Mouse (Mus musculus) regulatory T cell (primary cell): ENCODE data around the gene Tubgcp2.

Experiments
- in situ Hi-C: fragments of 300-600 bp; cut with MboI, MseI; formaldehyde crosslinking; loops from one replicate; pipeline ENCODE4 v1.15.1; 2025; ENCODE audit warnings: high pct_unique_total_duplicates

The Tubgcp2 gene

DNA sequence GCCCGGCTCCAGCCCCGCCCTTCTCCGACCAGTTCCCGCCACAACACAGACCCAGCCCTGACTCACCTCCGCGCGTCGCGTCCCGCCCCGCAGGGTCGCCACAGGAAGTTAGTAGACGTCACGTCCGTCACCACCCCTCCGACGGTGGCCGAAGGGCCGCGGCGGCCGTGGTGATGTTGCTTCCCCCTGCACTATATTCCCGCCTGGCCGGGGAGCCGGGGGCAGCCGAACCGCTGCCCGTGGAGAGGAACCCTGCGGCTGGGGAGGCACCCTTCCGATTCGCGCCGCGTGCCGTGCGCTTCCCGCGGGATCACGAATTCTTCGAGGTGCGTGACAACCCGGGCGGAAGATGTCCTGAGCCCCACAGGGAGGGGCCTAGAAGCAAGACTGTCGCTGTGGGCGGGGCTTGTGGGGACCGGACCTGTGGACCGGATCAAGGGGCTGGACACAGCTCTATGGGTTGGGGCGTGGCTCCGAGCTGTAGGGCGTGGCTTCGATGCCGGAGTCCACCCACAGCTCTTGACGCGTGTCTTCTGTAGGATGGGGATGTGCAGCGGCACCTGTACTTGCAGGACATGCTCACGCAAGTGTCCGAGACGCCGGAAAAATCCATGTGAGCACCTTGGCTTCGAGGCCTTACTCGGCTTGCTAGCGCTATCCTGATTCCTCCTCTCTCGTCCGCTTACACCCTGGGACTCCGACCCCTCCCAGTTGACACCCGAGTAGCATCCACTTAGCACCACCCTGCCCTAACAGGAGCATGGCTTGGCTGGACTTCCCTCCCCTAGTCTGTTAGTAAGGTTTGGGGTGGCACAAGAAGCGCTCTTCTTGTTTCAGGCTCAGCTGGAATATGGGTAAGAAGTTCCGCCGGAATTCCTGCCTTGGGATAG, at the start of gene Tubgcp2, which contains the start of gene Zfp511:
Gene Tubgcp2 (minus strand): TSS at position 389 of the 890 bp plus-strand sequence.
Gene Zfp511 (plus strand): TSS at position 111 of the 890 bp plus-strand sequence.
- in situ Hi-C loops, result loop anchor here (5.0 kb wide), 3 partner anchors 44 to 86 kb away; partner anchors contain the start of gene Adam8

DNA sequence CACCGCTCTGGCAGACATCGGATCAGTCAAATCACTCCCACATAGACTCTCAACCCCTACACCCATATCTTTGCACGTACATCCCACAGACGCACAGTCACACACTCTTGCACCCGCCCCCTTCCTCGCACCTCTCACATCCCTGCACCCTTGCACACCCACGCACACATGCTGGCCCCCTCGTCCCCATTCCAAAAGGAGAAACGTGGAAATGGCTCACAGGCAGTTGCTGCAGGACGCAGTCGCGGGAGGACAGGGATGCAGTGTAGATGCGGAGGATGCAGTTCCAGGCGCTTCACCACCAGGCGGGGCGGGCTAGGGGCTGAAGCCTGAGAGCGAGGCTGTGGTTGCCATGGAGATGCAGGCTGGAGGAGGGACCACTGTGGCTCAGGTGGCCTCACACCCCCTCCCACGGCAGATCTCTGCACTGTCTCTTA, 45.8 kb upstream of the Tubgcp2 start, which contains the start of gene Caly:
Gene Caly (minus strand): TSS at position 307 of the 437 bp plus-strand sequence.
- in situ Hi-C loops, result loop anchor here (5.0 kb wide), 1 partner anchor 60 kb away; no protein-coding TSS in a partner anchor

DNA sequence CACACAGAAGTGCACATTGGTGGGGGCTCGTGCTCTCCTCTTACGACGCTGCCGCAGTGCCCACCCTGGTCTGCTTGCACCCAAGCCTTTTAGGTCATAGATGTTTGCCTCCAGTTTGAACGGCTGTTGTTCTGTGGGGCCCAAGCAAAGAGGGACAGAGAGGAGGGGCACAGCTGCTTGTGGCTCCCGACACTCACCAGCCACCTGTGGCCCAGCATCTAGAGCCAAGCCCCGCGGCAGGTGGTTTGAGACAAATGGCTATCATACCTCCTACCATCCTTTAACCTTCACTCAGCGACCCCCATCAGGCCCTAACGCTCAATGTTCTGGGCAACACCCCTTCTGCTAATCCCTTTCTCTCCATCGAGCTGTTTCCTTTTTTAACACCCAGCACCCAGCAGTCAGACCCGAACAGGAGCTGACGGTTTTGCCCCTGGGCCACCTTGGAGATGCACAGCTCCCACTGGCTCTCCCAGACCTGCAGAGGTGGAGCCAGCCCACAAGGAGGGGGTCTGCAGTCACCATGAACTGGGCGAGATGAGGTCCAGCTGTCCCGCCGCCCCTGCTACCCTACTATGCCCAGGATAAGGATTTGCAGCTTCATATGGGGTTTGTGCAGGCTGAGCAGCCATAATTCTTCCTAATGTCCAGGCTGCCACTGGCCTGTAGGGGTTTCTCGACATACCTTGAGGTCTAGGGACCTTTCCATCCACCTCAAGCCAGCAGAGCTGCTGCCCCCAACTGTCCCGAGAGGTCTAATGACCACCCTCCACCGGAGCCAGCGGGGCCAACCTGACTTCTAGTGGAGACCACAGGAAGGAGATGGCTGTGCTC, 45.2 kb upstream of the Tubgcp2 start:
- in situ Hi-C loops, result loop anchor here (5.0 kb wide), 1 partner anchor 61 kb away; no protein-coding TSS in a partner anchor

DNA sequence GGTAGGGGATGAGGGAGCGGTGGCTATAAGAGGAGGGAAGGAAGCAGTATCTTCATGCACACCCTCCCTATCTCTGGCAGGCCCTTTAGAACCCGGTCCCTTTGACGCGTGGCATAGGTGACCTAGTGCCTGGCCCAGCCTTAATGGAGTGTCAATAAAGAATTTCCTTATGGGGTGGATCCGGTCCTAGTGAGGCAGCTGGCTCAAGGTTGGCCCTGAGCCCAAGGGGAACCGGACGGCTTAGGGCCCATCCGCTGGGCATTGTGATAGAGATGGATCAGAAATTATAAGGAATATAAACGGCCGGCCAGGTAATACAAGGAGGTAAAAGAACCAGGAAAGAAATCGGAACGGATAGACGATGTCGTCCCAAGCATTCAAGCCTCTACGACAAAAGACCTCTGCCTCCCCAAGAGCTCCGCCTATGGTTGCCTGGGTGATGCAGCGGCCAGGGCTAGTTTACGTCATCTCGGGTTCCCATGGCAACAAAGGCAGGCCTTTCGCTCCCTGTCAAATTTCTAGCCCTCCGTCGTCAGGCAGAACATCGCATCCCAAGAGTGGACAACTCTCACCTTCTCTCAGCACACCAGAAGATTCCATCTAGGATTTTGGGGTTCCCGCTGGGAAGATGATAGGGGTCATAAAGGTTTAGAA, 44.2 kb upstream of the Tubgcp2 start:
- in situ Hi-C loops, result loop anchor here (5.0 kb wide), 1 partner anchor 62 kb away; no protein-coding TSS in a partner anchor

DNA sequence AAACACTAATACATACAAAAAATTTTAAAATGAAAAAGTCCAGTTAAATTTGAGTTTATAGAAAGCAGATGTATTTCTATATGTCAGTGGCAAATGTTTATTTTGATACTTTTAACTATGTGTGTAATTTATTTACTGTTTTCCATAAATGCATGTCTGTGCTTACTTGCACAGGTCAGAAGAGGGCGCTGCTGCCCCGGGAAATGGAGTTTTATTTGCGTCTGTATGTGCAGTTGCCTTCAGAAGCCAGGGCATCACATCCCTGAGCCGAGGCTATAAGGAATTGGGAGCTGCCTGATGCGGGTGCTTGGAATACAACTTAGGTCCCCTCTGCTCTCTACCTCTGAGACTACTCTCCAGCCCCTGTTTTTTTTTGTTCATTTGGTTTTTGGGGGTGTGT, 42.2 kb upstream of the Tubgcp2 start:
- in situ Hi-C loops, result no loop called here

DNA sequence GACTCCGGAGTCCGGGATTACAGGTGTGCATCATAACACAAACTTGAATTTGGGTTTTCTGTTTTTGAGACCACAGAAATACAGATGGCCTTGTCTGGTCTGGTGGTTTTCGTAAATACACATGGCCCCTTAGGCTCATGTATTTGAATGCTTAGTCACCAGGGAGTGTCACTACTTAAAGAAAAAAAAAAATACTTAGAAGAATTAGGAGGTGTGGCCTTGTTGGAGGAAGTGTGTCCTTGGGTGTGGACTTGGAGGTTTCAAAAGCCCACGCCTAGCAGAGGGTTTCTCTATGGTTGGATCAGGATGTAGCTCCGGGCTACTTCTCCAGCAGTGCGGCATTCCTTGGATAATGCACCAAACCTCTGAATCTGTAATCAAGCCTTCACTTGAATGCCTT, 41.2 kb upstream of the Tubgcp2 start:
- in situ Hi-C loops, result no loop called here

DNA sequence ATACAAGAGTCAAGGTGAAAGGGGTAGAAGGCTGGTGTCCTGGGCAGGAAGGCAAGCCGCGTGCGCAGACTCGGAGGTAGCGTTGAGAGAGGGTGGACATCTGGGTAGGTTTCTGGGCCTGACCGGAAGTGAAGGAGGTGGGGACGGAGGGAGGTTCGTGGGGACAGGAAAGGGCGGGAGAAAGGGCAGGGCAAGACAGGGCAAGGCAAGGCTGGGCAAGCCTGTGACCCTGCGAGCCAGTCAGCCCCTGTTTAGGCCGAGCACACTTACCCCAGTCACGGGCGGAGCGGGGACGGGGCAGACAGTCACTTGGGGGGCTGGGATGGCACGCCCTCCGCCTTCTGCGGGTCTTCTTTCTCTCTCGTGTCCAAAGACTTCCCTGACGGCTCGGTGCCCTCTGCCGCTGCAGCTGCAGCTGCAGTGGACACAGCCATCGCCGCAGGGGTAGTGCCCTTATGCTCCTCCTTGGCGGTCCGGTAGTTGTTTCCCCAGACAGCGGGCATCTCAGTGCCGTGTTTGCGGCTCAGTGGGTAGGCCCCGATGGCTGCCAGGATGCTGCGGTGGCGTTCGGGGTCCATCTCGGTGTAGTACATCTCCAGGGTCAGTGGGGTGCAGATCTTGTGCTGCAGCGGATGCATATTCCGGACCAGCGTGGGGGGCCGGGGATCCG, 33.7 kb upstream of the Tubgcp2 start:
- in situ Hi-C loops, result no loop called here

DNA sequence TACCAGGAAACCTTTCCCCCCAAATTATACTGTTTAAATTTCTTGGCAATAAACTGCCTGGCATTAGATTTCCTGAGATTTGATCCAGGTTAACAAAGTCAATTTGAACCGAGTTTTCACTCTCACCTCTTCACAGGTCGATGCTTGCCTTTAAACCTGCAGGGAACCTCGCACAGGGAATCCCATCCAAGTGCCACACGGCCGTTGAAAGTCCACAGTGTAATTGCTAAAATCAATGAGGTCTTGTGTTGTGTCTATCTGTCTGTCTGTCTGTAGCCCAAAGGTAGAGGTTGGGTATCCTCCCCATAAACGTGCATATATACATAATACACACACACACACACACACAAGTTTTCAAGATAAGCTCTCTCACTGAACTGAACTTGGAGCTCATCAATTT, 30.9 kb upstream of the Tubgcp2 start:
- in situ Hi-C loops, result no loop called here

DNA sequence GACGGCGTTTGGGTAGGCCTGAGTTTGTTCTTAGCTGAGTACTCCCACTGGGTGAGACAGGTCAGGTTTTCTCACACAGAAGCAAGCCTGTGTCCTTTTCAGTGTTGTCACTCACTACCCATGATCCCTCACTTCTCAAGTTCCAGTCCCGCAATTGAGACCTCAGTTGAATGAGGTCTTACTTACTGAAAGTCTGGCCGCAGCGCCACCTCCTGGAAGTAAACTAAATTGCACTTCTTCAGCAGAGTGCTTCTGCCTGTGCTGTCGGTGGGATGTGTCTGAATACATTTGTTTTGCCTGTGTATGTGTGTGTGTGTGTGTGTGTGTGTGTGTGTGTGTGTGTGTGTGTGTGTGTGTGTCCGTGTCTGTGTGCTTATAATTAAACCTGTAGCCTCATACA, 26.6 kb upstream of the Tubgcp2 start:
- in situ Hi-C loops, result no loop called here

DNA sequence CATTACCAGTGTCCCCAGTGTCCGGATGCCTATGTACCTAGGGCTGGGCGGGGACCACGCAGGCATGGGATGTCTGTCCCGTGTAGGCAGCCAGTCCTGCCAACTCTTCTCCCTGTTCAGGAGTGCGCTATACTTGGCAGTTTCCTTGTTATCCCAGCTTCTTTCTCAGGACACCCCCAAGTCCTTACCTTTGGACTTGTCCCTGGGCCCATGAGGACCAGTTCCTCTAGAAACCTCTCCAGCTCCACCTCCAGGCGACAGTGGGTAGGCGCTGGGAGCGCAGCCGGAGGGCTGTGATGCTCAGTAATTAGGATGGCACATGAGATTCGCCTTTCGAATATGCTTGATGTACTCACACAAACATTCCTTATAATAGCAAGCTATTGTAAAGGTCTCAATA, 25.8 kb upstream of the Tubgcp2 start:
- in situ Hi-C loops, result no loop called here

DNA sequence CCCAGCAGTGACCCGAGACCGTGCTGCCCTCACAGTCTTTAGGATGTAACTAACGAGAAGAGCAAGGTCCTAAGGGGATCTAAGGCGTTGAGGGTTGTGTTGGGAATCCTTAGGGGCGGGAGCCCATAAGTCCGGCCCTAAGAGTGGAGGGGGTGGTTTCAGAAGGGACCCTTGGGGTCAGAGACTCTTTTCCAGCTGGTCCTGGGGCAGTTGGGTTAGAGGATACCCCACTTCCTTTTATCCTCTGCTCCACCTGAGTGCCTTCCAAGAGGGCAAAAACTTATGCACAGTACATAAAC, 25.3 kb upstream of the Tubgcp2 start:
- in situ Hi-C loops, result no loop called here

DNA sequence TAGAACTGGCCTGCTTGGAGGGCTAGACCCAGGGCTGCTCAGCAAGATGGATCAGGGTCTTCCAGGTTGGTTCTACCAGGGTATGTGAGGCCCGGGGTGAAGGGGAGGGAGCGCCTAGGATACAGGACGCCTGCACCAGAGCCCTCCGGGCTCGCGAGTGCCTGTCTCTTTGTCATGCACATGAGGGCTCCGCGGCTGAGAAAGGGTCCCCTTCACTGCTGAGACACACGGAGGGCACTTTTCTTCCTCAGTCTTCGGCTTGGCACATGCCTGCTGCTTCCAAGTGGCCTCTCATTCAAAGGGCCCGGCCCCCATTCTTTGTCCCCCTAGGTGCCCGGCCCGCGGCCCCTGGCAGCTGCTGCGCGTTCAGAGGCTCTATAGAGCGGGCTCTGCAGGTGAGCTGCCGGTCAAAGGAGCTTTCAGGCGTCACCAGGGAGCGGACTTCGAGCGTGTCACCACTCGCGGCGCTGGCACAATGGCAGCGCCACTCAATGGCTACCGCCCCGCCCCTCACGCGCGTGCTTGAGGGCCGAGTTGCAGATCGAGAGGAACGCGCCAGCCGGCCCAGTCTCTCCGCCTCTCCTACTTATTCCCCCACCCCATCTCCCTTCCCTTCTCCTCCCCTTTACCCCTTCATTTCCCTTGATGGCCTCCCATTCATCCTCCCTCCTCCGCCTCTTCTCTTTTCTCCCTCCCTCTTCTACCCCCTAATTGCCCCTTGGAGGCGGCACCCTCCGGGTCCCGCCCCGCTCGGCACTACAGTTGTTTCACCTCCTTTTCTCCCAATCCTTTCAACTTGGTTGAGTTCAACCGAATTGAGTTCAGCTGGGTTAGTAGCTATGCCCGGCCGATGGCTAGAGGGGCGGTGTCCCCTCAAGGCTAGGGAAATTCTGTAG, 24.7 kb upstream of the Tubgcp2 start:
- in situ Hi-C loops, result no loop called here

DNA sequence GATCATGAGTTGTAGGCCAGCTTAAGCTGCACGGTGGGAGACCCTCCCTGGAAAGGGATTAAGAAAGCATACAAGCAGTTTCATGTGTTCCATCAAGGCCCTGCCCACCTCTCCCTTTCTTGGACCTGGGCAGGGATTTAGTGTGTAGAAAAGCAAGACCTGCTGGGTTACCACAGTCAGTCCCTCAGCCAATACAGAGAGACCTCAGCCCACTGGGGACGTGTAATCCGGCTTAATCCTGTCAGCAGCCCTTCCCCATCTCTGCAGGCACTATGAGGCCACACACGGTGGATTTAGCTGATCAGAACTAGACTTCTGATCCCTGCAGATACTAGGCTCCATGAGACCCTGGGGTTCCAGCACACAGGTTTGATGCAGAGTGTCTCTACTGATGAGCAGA, 23.1 kb upstream of the Tubgcp2 start:
- in situ Hi-C loops, result loop anchor here (5.0 kb wide), 1 partner anchor 102 kb away; no protein-coding TSS in a partner anchor

DNA sequence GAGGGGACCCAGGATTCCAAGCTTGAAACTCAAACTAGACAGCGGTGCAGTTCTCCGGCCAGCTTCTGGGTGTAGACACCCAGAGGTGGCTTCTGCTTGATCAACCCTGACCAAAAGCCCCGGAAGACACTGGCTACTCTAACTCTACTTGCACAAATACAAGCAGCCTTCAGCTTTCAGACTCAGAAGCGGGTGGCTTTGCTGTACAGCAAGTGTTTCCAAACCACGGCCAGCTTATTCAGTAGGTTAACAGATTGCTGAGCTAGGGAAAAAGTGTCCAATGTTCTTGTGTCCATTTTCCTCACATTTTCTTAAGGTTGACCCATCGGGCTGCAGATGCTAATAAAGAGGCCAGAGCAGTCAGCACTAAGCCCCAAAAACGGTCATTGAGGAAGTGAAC, 22.1 kb upstream of the Tubgcp2 start:
- in situ Hi-C loops, result loop anchor here (5.0 kb wide), 1 partner anchor 101 kb away; no protein-coding TSS in a partner anchor

DNA sequence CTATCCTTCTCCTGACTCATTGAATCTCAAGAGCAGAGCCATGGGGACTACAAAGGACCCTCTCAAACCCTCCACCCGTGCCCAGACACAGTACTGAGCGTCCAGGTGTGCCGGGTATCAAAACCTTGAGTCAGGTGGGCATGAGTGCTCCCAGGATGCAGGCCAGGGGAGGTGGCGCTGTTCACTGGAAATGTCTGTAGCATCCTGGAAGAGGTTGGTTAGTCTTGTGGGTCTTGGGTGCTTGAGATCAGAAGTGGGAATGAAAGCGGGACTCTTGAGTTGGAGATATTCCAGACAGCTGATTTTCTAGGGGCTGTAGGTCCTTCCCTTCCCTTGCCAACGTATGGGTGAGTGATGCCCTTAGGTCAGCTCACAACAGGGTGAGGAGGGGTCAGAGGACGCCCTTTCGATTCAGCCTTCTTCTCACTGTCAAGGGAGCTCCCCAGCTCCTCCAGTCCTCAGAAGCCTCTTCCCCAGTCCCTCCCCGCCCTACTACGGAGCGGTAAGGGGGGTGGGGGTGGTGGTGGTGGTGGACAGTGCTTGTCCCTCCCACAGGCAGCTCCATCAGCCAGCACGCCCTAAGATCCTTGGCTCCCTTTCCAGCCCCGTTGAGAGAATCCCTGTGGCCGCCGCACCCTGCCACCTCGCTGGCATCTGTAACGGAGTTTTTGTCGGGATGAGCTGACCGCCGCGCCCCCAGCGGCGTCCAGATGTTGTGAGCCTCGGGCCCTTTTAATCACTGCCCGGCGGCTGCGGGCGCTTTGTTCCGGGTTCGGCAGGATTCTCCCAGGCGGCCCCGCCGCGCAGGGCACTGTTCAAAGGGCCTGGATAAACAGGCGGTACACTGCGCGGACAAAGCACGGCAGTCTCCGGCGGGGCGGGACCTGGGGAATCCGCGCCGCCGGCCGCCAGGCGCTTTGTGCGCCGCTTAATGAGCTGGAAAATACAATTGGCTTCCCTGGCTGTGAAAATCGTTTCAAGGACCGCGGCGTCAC, 21.2 kb upstream of the Tubgcp2 start:
- in situ Hi-C loops, result loop anchor here (5.0 kb wide), 1 partner anchor 100 kb away; no protein-coding TSS in a partner anchor

DNA sequence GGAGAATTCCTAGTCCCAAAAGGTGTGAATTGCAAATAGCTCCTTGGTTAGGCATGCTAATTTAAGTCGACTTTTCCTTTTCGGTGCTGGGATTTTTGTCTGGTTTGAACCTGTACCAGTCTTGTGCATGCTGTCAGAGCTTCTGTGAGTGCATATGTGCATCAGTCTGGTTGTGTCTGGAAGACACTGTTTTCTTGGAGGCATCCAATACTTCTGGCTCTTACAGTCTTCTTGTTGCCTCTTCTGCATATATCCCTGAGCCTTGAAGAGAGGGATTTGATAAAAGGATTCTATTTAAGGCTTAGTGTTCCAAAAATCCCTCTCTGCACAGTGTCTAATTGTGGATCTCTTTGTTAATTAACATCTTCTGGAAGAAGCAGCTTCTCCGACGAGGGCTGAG, 17.7 kb upstream of the Tubgcp2 start:
- in situ Hi-C loops, result no loop called here

DNA sequence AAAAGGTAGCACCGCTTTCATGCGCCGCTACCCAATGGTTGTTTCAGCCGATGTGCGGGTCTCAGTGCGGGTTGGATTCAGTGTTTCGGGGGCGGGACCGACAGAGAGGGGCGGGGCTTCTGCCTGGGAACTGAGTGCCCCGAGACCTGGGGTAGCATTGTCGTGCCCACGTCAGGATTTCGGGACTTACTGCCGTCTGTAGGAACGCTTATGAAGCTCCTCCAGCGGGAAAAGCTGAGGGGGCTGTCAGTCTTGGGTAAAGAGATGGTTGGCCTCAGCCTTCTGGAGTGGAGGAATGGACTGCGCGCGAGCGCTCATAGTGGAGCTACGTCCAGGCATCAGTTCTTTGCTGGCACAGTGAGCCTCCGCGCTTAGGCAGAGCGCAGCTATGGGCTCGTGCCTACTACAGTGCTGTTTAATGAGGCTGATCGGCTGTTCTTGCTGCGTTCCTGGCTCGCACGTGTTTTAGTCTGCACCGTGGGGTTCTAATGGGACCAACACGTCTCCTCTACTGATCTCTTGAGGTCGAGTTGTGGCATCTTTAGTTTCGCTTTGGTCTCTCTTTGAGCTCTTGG, 12.7 kb upstream of the Tubgcp2 start:
- in situ Hi-C loops, result no loop called here

DNA sequence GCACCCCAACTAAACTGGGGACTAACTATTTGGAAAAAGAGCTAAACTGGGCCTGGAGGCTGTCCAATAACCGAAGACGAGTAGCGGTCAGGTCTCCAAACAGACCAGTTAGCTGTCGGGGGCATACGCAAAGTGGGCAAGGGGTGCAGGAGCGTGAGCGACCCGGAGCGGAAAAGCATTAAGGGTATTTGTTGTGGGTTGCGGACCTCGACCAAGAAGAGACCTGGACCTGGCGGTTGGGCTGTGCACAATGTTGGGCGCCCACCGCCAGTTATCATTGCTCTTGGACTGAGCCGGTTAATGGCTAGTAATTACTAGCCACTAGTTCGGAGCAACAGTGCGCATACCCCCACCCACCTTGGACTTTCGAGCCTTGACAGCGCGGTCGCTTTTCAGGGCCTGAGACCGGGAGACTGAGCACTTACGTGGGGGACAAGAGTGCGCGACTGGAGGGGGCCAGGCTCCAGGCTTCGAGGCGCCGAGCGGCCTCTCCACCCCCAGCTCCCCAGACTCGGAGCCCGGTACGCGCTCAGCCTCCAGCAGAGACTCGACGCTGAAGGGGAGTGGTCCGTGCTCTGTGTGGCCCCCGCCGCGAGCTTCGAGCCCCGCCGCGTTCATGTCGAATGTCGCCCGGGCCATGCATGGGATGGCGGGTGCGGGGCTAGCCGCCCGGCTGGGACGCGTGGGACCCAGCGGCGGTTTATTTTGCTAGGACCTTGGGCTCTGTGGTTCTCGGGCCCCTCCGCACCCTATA, 12.1 kb upstream of the Tubgcp2 start, which contains the start of gene Msx3:
Gene Msx3 (minus strand): TSS at position 729 of the 754 bp plus-strand sequence.
- in situ Hi-C loops, result no loop called here
